8 mouse cellular contexts compared by ENCODE assay signal in genomic region chr6:71934081-71934556, GRCm38 (mm10). TPM values are rescaled to one million over a fixed set of nuclear protein-coding genes. Genes with fewer than 3 reads are reported as not detected.
DNase-seq lines count a peak whose midpoint lies in the region; ATAC-seq and TF ChIP-seq lines count a peak whose summit lies in the region.

No protein-coding gene starts in this region.

- H3K36me3 ChIP-seq in myocyte (ENCODE audit: control insufficient read depth, insufficient read depth): peaks cover 44% of the 10 kb centered on the region

- no peaks in the 10 kb centered on the region for H3K79me2 ChIP-seq in myocyte (ENCODE audit: control insufficient read depth, insufficient read depth)

- H3K4me3 ChIP-seq in layer of hippocampus, adult 2 months: no peak overlapping the region
- no peak overlapping the region for H3K4me3 ChIP-seq in myocyte

- H3ac ChIP-seq in myocyte (ENCODE audit: control insufficient read depth, insufficient read length): no peak overlapping the region

- H3K4me2 ChIP-seq in myocyte (ENCODE audit: low read depth): peak overlapping the region; percentile 67

- TF ChIP-seq CTCF in layer of hippocampus, adult 2 months (conservative IDR thresholded peaks at IDR 0.05): no peak

- no peak for TF ChIP-seq POLR2A in myocyte (IDR thresholded peaks at IDR 0.05; ENCODE audit: insufficient read length, low read depth)

- H3K27ac ChIP-seq in layer of hippocampus, adult 2 months: 0 out of 2 replicates have a peak overlapping the region, but pooled peaks have one; percentile 11

- no peak for DNase-seq in layer of hippocampus, adult 2 months (ENCODE audit: low spot score in 2 of 2)
- DNase-seq in layer of hippocampus, postnatal 25 days (ENCODE audit: extremely low spot score in 1 of 2, low spot score in 1 of 2): no peak
- DNase-seq in adrenal gland, adult (ENCODE audit: inconsistent age in 2 of 2, low spot score in 1 of 2): peak; percentile 82 to 91
- DNase-seq in heart, adult 11 months: peak; percentile 98
- DNase-seq in kidney, adult 9 months: peak; percentile 28
- DNase-seq in thymus, postnatal 10 days (ENCODE audit: low spot score in 2 of 2): no peak

- no peaks in the 10 kb centered on the region for H3K27me3 ChIP-seq in myocyte (ENCODE audit: control insufficient read depth, insufficient read depth, insufficient read length)

- ATAC-seq in CD4-positive, CD25-positive, alpha-beta regulatory T cell, adult 4 months: no peak

TF ChIP-seq in myocyte, 11 proteins besides CTCF, POLR2A, EP300 and RAD21:
- TF ChIP-seq TCF3 (IDR thresholded peaks at IDR 0.05; ENCODE audit: insufficient read length, low read depth) (no peak), MYOG (IDR thresholded peaks at IDR 0.05; ENCODE audit: control insufficient read depth in 1 of 3, insufficient read depth in 1 of 3, insufficient read length in 2 of 3, low read depth in 2 of 3) (peak in 2 of 3 experiments; percentile 32 to 85), TCF12 (IDR thresholded peaks at IDR 0.05; ENCODE audit: insufficient read depth, poor library complexity, severe bottlenecking) (peak; percentile 36), E2F4 (IDR thresholded peaks at IDR 0.05; ENCODE audit: insufficient read depth) (no peak), CEBPB (IDR thresholded peaks at IDR 0.05; ENCODE audit: insufficient read depth, poor library complexity, severe bottlenecking) (0 out of 2 replicates have a peak, but pooled peaks have one; percentile 10), MYOD1 (IDR thresholded peaks at IDR 0.05; ENCODE audit: control insufficient read depth in 1 of 3, insufficient read length in 2 of 3, low read depth in 2 of 3) (peak; percentile 42 to 86 (median 82)), SRF (IDR thresholded peaks at IDR 0.05; ENCODE audit: control insufficient read depth, insufficient read length, low read depth) (peak; percentile 21)

RNA-seq across cellular contexts. Expression of gene Polr1a, which starts 25.3 kb away (rescaled TPM):
- total RNA-seq in layer of hippocampus, adult 2 months (2021): 10 to 100 TPM; 33.7 to 35.4 TPM
- 10 to 100 TPM; 31.0 to 35.8 TPM for total RNA-seq in layer of hippocampus, postnatal 25 days (2021)
- 32.8 TPM for polyA plus RNA-seq in myocyte (2012; fragmentation: generic; extraction: Trizol)
- 10 to 100 TPM; 22.7 to 37.1 TPM for polyA plus RNA-seq in CD4-positive, CD25-positive, alpha-beta regulatory T cell, adult 4 months (2017; shearing (Covaris generic))

RNA-seq across cellular contexts. Expression of gene Ptcd3, which starts 25.6 kb away (rescaled TPM):
- 10 to 100 TPM; 71.0 to 74.8 TPM for total RNA-seq in layer of hippocampus, adult 2 months (2021)
- total RNA-seq in layer of hippocampus, postnatal 25 days (2021): 10 to 100 TPM; 63.0 to 70.3 TPM
- polyA plus RNA-seq in myocyte (2012; fragmentation: generic; extraction: Trizol): 20.3 TPM
- polyA plus RNA-seq in CD4-positive, CD25-positive, alpha-beta regulatory T cell, adult 4 months (2017; shearing (Covaris generic)): 10 to 100 TPM; 92.3 to 95.6 TPM

Comparison
In these comparisons a context has a peak if more than half of its experiments do, and no peak if none do; other contexts are left out.
1. DNase-seq: peak in adrenal gland, adult (2 of 2), heart, adult 11 months (single experiment) and kidney, adult 9 months (single experiment); none in layer of hippocampus, adult 2 months (0 of 2), layer of hippocampus, postnatal 25 days (0 of 2) and thymus, postnatal 10 days (0 of 2).